Mouse (Mus musculus) MEL (cell line): Measurements from ENCODE around the gene Vdac1. TPM values are rescaled to one million over a fixed set of nuclear protein-coding genes. Genes with fewer than 3 reads are reported as not detected.

Experiments used
- DNase-seq: peaks from one replicate; pipeline ENCODE4 v3.0.0; 2011; ENCODE audit warnings: low read depth, low spot score
- H3K27ac ChIP-seq: 2 replicates; pipeline ENCODE4 v1.5.1; 2012; ENCODE audit warnings: low read depth, mild to moderate bottlenecking, control low read depth, low read length, moderate library complexity; ENCODE audit not compliant: control insufficient read depth
- H3K27me3 ChIP-seq, 2 experiments: fragments of 150-350 bp in 1 of 2; sonication (generic) in 1 of 2; 2 replicates each; pipeline ENCODE4 v1.6.1; 2012; ENCODE audit warnings: low read length in 2 of 2, mild to moderate bottlenecking in 2 of 2, improper control_type of control experiment in 1 of 2, moderate library complexity in 1 of 2; ENCODE audit not compliant: insufficient read depth in 2 of 2, control insufficient read depth in 1 of 2
- H3K36me3 ChIP-seq, 2 experiments: 2 replicates each; pipeline ENCODE4 v1.6.1; 2012 to 2014; ENCODE audit warnings: low read length in 2 of 2, improper control_type of control experiment in 1 of 2, inconsistent platforms in 1 of 2, mild to moderate bottlenecking in 1 of 2; ENCODE audit not compliant: insufficient read depth in 2 of 2, control insufficient read depth in 1 of 2
- H3K4me1 ChIP-seq, 2 experiments: fragments of 150-350 bp in 1 of 2; sonication (generic) in 1 of 2; 2 replicates each; pipeline ENCODE4 v1.6.1; 2012; ENCODE audit warnings: low read length in 2 of 2, improper control_type of control experiment in 1 of 2, mild to moderate bottlenecking in 1 of 2; ENCODE audit not compliant: insufficient read depth in 2 of 2, control insufficient read depth in 1 of 2
- H3K4me3 ChIP-seq, 2 experiments: fragments of 150-350 bp in 1 of 2; sonication (generic) in 1 of 2; 2 replicates each; pipeline ENCODE4 v1.5.1; 2012; ENCODE audit warnings: low read depth in 2 of 2, low read length in 2 of 2, mild to moderate bottlenecking in 2 of 2, moderate library complexity in 2 of 2, control low read depth in 1 of 2, improper control_type of control experiment in 1 of 2; ENCODE audit not compliant: control insufficient read depth in 1 of 2, insufficient read depth in 1 of 2
- H3K79me2 ChIP-seq: 2 replicates; pipeline ENCODE4 v1.6.1; 2012; ENCODE audit warnings: mild to moderate bottlenecking, low read length, moderate library complexity; ENCODE audit not compliant: control insufficient read depth, poor library complexity, insufficient read depth
- H3K9ac ChIP-seq: 2 replicates; pipeline ENCODE4 v1.6.1; 2012; ENCODE audit warnings: low read depth, mild to moderate bottlenecking, control low read depth, low read length, moderate library complexity; ENCODE audit not compliant: control insufficient read depth, poor library complexity, severe bottlenecking
- H3K9me3 ChIP-seq: fragments of 150-350 bp; sonication (generic); replicated peaks from 2 replicates; pipeline ENCODE4 v1.6.1; 2012; ENCODE audit warnings: mild to moderate bottlenecking, low read length, improper control_type of control experiment, moderate library complexity; ENCODE audit not compliant: insufficient read depth
- BHLHE40 ChIP-seq: IDR thresholded peaks from 2 replicates; pipeline ENCODE4 v1.6.1; 2012; ENCODE audit warnings: low read depth, mild to moderate bottlenecking, inconsistent platforms, low read length, improper control_type of control experiment, borderline replicate concordance
- CHD2 ChIP-seq: IDR thresholded peaks from 2 replicates; pipeline ENCODE4 v1.6.1; 2011; ENCODE audit warnings: low read length, improper control_type of control experiment
- CTCF ChIP-seq, 3 experiments: IDR thresholded peaks in 2 of 3; conservative IDR thresholded peaks in 1 of 3; 2 replicates each; pipeline ENCODE4 v1.5.1; 2011 to 2012; ENCODE audit warnings: low read length in 3 of 3, low read depth in 2 of 3, mild to moderate bottlenecking in 2 of 3, improper control_type of control experiment in 1 of 3, inconsistent platforms in 1 of 3, mixed read lengths in 1 of 3, moderate library complexity in 1 of 3; ENCODE audit not compliant: control insufficient read depth in 1 of 3, insufficient read depth in 1 of 3, poor library complexity in 1 of 3, severe bottlenecking in 1 of 3
- E2F4 ChIP-seq: IDR thresholded peaks from 2 replicates; pipeline ENCODE4 v1.6.1; 2011; ENCODE audit warnings: low read depth, low read length, improper control_type of control experiment, borderline replicate concordance
- GABPA ChIP-seq: IDR thresholded peaks from 2 replicates; pipeline ENCODE4 v1.6.1; 2012; ENCODE audit warnings: low read depth, mild to moderate bottlenecking, inconsistent platforms, low read length, improper control_type of control experiment, moderate library complexity
- GATA1 ChIP-seq: IDR thresholded peaks from 2 replicates; pipeline ENCODE4 v1.6.1; 2011; ENCODE audit warnings: low read depth, low read length, improper control_type of control experiment
- KAT2A ChIP-seq: conservative IDR thresholded peaks from 2 replicates; pipeline ENCODE4 v1.6.1; 2012; ENCODE audit warnings: low read depth, low read length, improper control_type of control experiment, inconsistent platforms
- MXI1 ChIP-seq: IDR thresholded peaks from 2 replicates; pipeline ENCODE4 v1.6.1; 2011; ENCODE audit warnings: mild to moderate bottlenecking, low read depth, low read length, improper control_type of control experiment
- MYC ChIP-seq: IDR thresholded peaks from 2 replicates; pipeline ENCODE4 v1.6.1; 2011; ENCODE audit warnings: low read depth, mild to moderate bottlenecking, low read length, improper control_type of control experiment, moderate library complexity
- NRF1 ChIP-seq: IDR thresholded peaks from 2 replicates; pipeline ENCODE4 v1.6.1; 2014; ENCODE audit warnings: low read depth, mild to moderate bottlenecking, inconsistent platforms, low read length, improper control_type of control experiment, moderate library complexity; ENCODE audit not compliant: poor library complexity, insufficient read depth, severe bottlenecking
- POLR2AphosphoS2 ChIP-seq: IDR thresholded peaks from 2 replicates; pipeline ENCODE4 v1.6.1; 2011; ENCODE audit warnings: low read length, improper control_type of control experiment
- SIN3A ChIP-seq: IDR thresholded peaks from 2 replicates; pipeline ENCODE4 v1.6.1; 2012; ENCODE audit warnings: low read length, improper control_type of control experiment, inconsistent platforms
- SMC3 ChIP-seq: IDR thresholded peaks from 2 replicates; pipeline ENCODE4 v1.6.1; 2011; ENCODE audit warnings: low read depth, low read length, improper control_type of control experiment
- TAL1 ChIP-seq: IDR thresholded peaks from 2 replicates; pipeline ENCODE4 v1.6.1; 2012; ENCODE audit warnings: mild to moderate bottlenecking, inconsistent platforms, low read length, moderate library complexity, mixed read lengths
- TCF12 ChIP-seq: IDR thresholded peaks from 2 replicates; pipeline ENCODE4 v1.6.1; 2014; ENCODE audit warnings: low read depth, mild to moderate bottlenecking, inconsistent platforms, low read length, improper control_type of control experiment, moderate library complexity
- USF2 ChIP-seq, 2 experiments: IDR thresholded peaks; 2 replicates each; pipeline ENCODE4 v1.6.1; 2011 to 2012; ENCODE audit warnings: improper control_type of control experiment in 2 of 2, low read length in 2 of 2, borderline replicate concordance in 1 of 2, inconsistent platforms in 1 of 2, low read depth in 1 of 2, mild to moderate bottlenecking in 1 of 2; ENCODE audit not compliant: insufficient read depth in 1 of 2
- ZC3H11A ChIP-seq: IDR thresholded peaks from 2 replicates; pipeline ENCODE4 v1.6.1; 2012; ENCODE audit warnings: low read depth, mild to moderate bottlenecking, inconsistent platforms, low read length, improper control_type of control experiment
- ZKSCAN1 ChIP-seq: IDR thresholded peaks from 2 replicates; pipeline ENCODE4 v1.6.1; 2012; ENCODE audit warnings: low read depth, mild to moderate bottlenecking, inconsistent platforms, low read length, improper control_type of control experiment, moderate library complexity
- ZNF384 ChIP-seq: IDR thresholded peaks from 2 replicates; pipeline ENCODE4 v1.6.1; 2012; ENCODE audit warnings: low read depth, mild to moderate bottlenecking, inconsistent platforms, low read length, improper control_type of control experiment
- polyA plus RNA-seq, 2 experiments: library from polyadenylated mRNA; stranded (reverse) in 1 of 2; unstranded in 1 of 2; fragments of >175 nt in 1 of 2; fragments of >200 nt in 1 of 2; gene quantifications; 2 replicates each; pipeline versions ENCODE4 v1.2.1 to v1.2.4; 2012; ENCODE audit warnings: low replicate concordance in 2 of 2, low read depth in 1 of 2; ENCODE audit not compliant: insufficient read length in 2 of 2, insufficient read depth in 1 of 2, missing spikeins in 1 of 2
- total RNA-seq: library from RNA; depleted of rRNA; stranded (reverse); fragments of 300-350 nt; gene quantifications from 2 replicates; pipeline ENCODE4 v1.2.3, GENCODE M21; 2012

Vdac1 gene
- total and polyA plus RNA-seq, 3 experiments = 257 to 389 (median 381) TPM

- Histone ChIP-seq H3K79me2 (no peaks in the 10 kb centered on the region), H3K4me1 (no peaks in the 10 kb centered on the region), H3K36me3 (peaks cover 0 to 39% of the 10 kb centered on the region in 2 experiments; a peak in 2 of 4 replicates)
- DNase-seq = peak; percentile 67
- TF ChIP-seq NRF1 (no peak), KAT2A (no peak), GABPA (no peak), TAL1 (no peak), CHD2 (no peak), ZKSCAN1 (no peak), USF2 (IDR thresholded peaks at IDR 0.05; ENCODE audit: borderline replicate concordance in 1 of 2, insufficient read depth in 1 of 2, low read depth in 1 of 2, low read length in 2 of 2) (no peak), E2F4 (no peak), BHLHE40 (no peak), MYC (no peak), ZNF384 (peak; percentile 91), TCF12 (no peak), POLR2AphosphoS2 (no peak), GATA1 (no peak), ZC3H11A (no peak), CTCF (IDR thresholded peaks at IDR 0.05 in 2 of 3, conservative IDR thresholded peaks at IDR 0.05 in 1 of 3; ENCODE audit: control insufficient read depth in 1 of 3, insufficient read depth in 1 of 3, low read depth in 2 of 3, low read length in 3 of 3, poor library complexity in 1 of 3, severe bottlenecking in 1 of 3) (peak in 2 of 3 experiments; percentile 53 to 69; a peak in 4 of 6 replicates), SMC3 (no peak)
- TF ChIP-seq, all 39 proteins: peak for 2
- Histone ChIP-seq H3K4me3 (no peak overlapping the region), H3K9me3 (no peaks in the 10 kb centered on the region), H3K27me3 (no peaks in the 10 kb centered on the region), H3K9ac (no peak overlapping the region), H3K27ac (no peak overlapping the region)
Observed at GRCm38 (mm10) chr11:52384667-52385066, 24.0 kb downstream of the Vdac1 start.

GRCm38 (mm10) chr11:52386892-52387291 lies 26.2 kb downstream of the Vdac1 start:
- Histone ChIP-seq H3K4me1 (no peaks in the 10 kb centered on the region), H3K79me2 (no peaks in the 10 kb centered on the region), H3K9ac (no peak overlapping the region), H3K9me3 (no peaks in the 10 kb centered on the region), H3K4me3 (no peak overlapping the region), H3K36me3 (peaks cover 0 to 35% of the 10 kb centered on the region in 2 experiments; a peak in 2 of 4 replicates), H3K27ac (no peak overlapping the region), H3K27me3 (no peaks in the 10 kb centered on the region)
- no peak for DNase-seq
- TF ChIP-seq SIN3A (no peak), BHLHE40 (no peak), MXI1 (no peak)
